Mouse (Mus musculus) frontal cortex, postnatal 25 days (tissue): Measurements from ENCODE around the gene 4933428M09Rik.
A peak's percentile ranks its signal among the peaks of the same experiment; 100 is the strongest.
"Not testable (repeated sequence)": the region's sequence is repeated elsewhere in the genome, so short reads cannot be mapped to it uniquely, and the experiment has no call there.

Experiments used
- DNase-seq, 2 experiments: peaks; one replicate each; pipeline ENCODE4 v3.0.0; 2022; ENCODE audit warnings: low spot score in 2 of 2

Gene 4933428M09Rik

GRCm38 (mm10) chrX:139178928-139179327 lies at the start of gene 4933428M09Rik:
Gene 4933428M09Rik, plus strand, starts transcription at chrX:139179228.
- no peak for DNase-seq

- no peak for DNase-seq
Observed at GRCm38 (mm10) chrX:139134031-139134430, 45.0 kb upstream of the 4933428M09Rik start.

- DNase-seq, result not testable (repeated sequence)
Observed at GRCm38 (mm10) chrX:139191506-139191905, 12.5 kb downstream of the 4933428M09Rik start.

- DNase-seq, result no peak
Observed at GRCm38 (mm10) chrX:139194572-139195279, 15.7 kb downstream of the 4933428M09Rik start.

- DNase-seq, result not testable (repeated sequence)
Observed at GRCm38 (mm10) chrX:139209191-139209828, 30.3 kb downstream of the 4933428M09Rik start.

GRCm38 (mm10) chrX:139209829-139210225 lies 30.8 kb downstream of the 4933428M09Rik start, which contains the start of gene Mum1l1:
Gene Mum1l1, plus strand, starts transcription at chrX:139210042.
- DNase-seq, result peak in 1 of 2 experiments; percentile 3

- DNase-seq, result no peak
Observed at GRCm38 (mm10) chrX:139214765-139215164, 35.7 kb downstream of the 4933428M09Rik start.

- no peak for DNase-seq
Observed at GRCm38 (mm10) chrX:139216409-139216808, 37.4 kb downstream of the 4933428M09Rik start.

GRCm38 (mm10) chrX:139216991-139217593 lies 38.1 kb downstream of the 4933428M09Rik start:
- peak; percentile 9 to 18 for DNase-seq

- no peak for DNase-seq
Observed at GRCm38 (mm10) chrX:139217776-139218175, 38.7 kb downstream of the 4933428M09Rik start.

- peak in 1 of 2 experiments; percentile 20 for DNase-seq
Observed at GRCm38 (mm10) chrX:139219017-139219416, 40.0 kb downstream of the 4933428M09Rik start.

- no peak for DNase-seq
Observed at GRCm38 (mm10) chrX:139220830-139221229, 41.8 kb downstream of the 4933428M09Rik start.

GRCm38 (mm10) chrX:139221893-139222292 lies 42.9 kb downstream of the 4933428M09Rik start:
- no peak for DNase-seq
